Mouse (Mus musculus): ENCODE results near the gene Tekt4. TPM values are rescaled to one million over a fixed set of nuclear protein-coding genes. Genes with fewer than 3 reads are reported as not detected.
A peak's percentile ranks its signal among the peaks of the same experiment; 100 is the strongest.

Tekt4 gene
- polyA plus RNA-seq (2015; fragmentation: Nextera tagmentation; extraction: Ambion mirVana), result 0.81 and 1.5 TPM in 2 replicates

- H3K4me1 ChIP-seq (ENCODE audit: control insufficient read depth, insufficient read depth, low read length), result no peaks in the 10 kb centered on the region
- H3K36me3 ChIP-seq (ENCODE audit: control insufficient read depth, insufficient read depth), result no peaks in the 10 kb centered on the region
- WGBS, result 33% methylated on average over 2 of the region's 2 CpGs
- no peak within 1 kb of the TSS for H3K4me3 ChIP-seq (ENCODE audit: low read length)
- no peaks in the 10 kb centered on the region for H3K27me3 ChIP-seq (ENCODE audit: control insufficient read depth, insufficient read depth, low read length)
- no peak within 1 kb of the TSS for H3K4me2 ChIP-seq (ENCODE audit: low read depth, low read length)
- H3K27ac ChIP-seq (ENCODE audit: low read length), result no peak within 1 kb of the TSS
- no peaks in the 10 kb centered on the region for H3K9me3 ChIP-seq (replicated peaks; ENCODE audit: control insufficient read depth, low read length)
- no peak for ATAC-seq (replicated peaks; ENCODE audit: extremely low read depth, insufficient read depth, low FRiP score)
- no peak within 1 kb of the TSS for H3K9ac ChIP-seq (ENCODE audit: low read length)
Observed at GRCm38 (mm10) chr17:25454272-25454671, at the start of gene Tekt4. Tekt4 (plus strand) TSS chr17:25454615.

GRCm38 (mm10) chr17:25405224-25405895 lies 49.1 kb upstream of the Tekt4 start:
- WGBS, result 5% methylated on average over 9 of the region's 10 CpGs
- Histone ChIP-seq H3K9me3 (replicated peaks; ENCODE audit: control insufficient read depth, low read length) (no peaks in the 10 kb centered on the region), H3K9ac (ENCODE audit: low read length) (no peak overlapping the region), H3K4me1 (ENCODE audit: control insufficient read depth, insufficient read depth, low read length) (peaks cover 51% of the 10 kb centered on the region), H3K4me3 (ENCODE audit: low read length) (no peak overlapping the region), H3K27me3 (ENCODE audit: control insufficient read depth, insufficient read depth, low read length) (no peaks in the 10 kb centered on the region), H3K4me2 (ENCODE audit: low read depth, low read length) (no peak overlapping the region), H3K36me3 (ENCODE audit: control insufficient read depth, insufficient read depth) (no peaks in the 10 kb centered on the region), H3K27ac (ENCODE audit: low read length) (peak overlapping the region; percentile 37)
- ATAC-seq (replicated peaks; ENCODE audit: extremely low read depth, insufficient read depth, low FRiP score), result 0 out of 2 replicates have a peak, but pooled peaks have one; percentile 21

GRCm38 (mm10) chr17:25406011-25406441 lies 48.4 kb upstream of the Tekt4 start:
- Histone ChIP-seq H3K27me3 (ENCODE audit: control insufficient read depth, insufficient read depth, low read length) (no peaks in the 10 kb centered on the region), H3K4me1 (ENCODE audit: control insufficient read depth, insufficient read depth, low read length) (peaks cover 58% of the 10 kb centered on the region), H3K9me3 (replicated peaks; ENCODE audit: control insufficient read depth, low read length) (no peaks in the 10 kb centered on the region), H3K27ac (ENCODE audit: low read length) (0 out of 2 replicates have a peak overlapping the region, but pooled peaks have one; percentile 9), H3K4me2 (ENCODE audit: low read depth, low read length) (no peak overlapping the region), H3K36me3 (ENCODE audit: control insufficient read depth, insufficient read depth) (no peaks in the 10 kb centered on the region), H3K9ac (ENCODE audit: low read length) (no peak overlapping the region), H3K4me3 (ENCODE audit: low read length) (no peak overlapping the region)
- no peak for ATAC-seq (replicated peaks; ENCODE audit: extremely low read depth, insufficient read depth, low FRiP score)
- 29% methylated on average over 6 of the region's 6 CpGs for WGBS

GRCm38 (mm10) chr17:25407352-25407751 lies 47.1 kb upstream of the Tekt4 start:
- Histone ChIP-seq H3K36me3 (ENCODE audit: control insufficient read depth, insufficient read depth) (no peaks in the 10 kb centered on the region), H3K4me2 (ENCODE audit: low read depth, low read length) (no peak overlapping the region), H3K27ac (ENCODE audit: low read length) (no peak overlapping the region), H3K9me3 (replicated peaks; ENCODE audit: control insufficient read depth, low read length) (no peaks in the 10 kb centered on the region; the same call in 1 of the 2 replicates), H3K4me1 (ENCODE audit: control insufficient read depth, insufficient read depth, low read length) (peaks cover 63% of the 10 kb centered on the region), H3K27me3 (ENCODE audit: control insufficient read depth, insufficient read depth, low read length) (no peaks in the 10 kb centered on the region), H3K4me3 (ENCODE audit: low read length) (no peak overlapping the region), H3K9ac (ENCODE audit: low read length) (peak overlapping the region; percentile 18; the same call in 1 of the 2 replicates)
- 68% methylated on average over 4 of the region's 4 CpGs for WGBS
- ATAC-seq (replicated peaks; ENCODE audit: extremely low read depth, insufficient read depth, low FRiP score), result no peak

GRCm38 (mm10) chr17:25408302-25408999 lies 46.0 kb upstream of the Tekt4 start:
- no peak overlapping the region for H3K4me2 ChIP-seq (ENCODE audit: low read depth, low read length)
- 60% methylated on average over 7 of the region's 7 CpGs for WGBS
- no peak overlapping the region for H3K9ac ChIP-seq (ENCODE audit: low read length)
- H3K4me3 ChIP-seq (ENCODE audit: low read length), result no peak overlapping the region
- peak overlapping the region; percentile 33 for H3K27ac ChIP-seq (ENCODE audit: low read length)
- H3K4me1 ChIP-seq (ENCODE audit: control insufficient read depth, insufficient read depth, low read length), result peaks cover 63% of the 10 kb centered on the region
- H3K27me3 ChIP-seq (ENCODE audit: control insufficient read depth, insufficient read depth, low read length), result no peaks in the 10 kb centered on the region
- no peak for ATAC-seq (replicated peaks; ENCODE audit: extremely low read depth, insufficient read depth, low FRiP score)
- H3K36me3 ChIP-seq (ENCODE audit: control insufficient read depth, insufficient read depth), result no peaks in the 10 kb centered on the region
- no peaks in the 10 kb centered on the region; the same call in 1 of the 2 replicates for H3K9me3 ChIP-seq (replicated peaks; ENCODE audit: control insufficient read depth, low read length)

- 75% methylated on average over 7 of the region's 7 CpGs for WGBS
- no peaks in the 10 kb centered on the region for H3K27me3 ChIP-seq (ENCODE audit: control insufficient read depth, insufficient read depth, low read length)
- no peak for ATAC-seq (replicated peaks; ENCODE audit: extremely low read depth, insufficient read depth, low FRiP score)
- H3K9me3 ChIP-seq (replicated peaks; ENCODE audit: control insufficient read depth, low read length), result no peaks in the 10 kb centered on the region; the same call in 1 of the 2 replicates
- no peak overlapping the region for H3K4me3 ChIP-seq (ENCODE audit: low read length)
- H3K36me3 ChIP-seq (ENCODE audit: control insufficient read depth, insufficient read depth), result no peaks in the 10 kb centered on the region
- H3K4me1 ChIP-seq (ENCODE audit: control insufficient read depth, insufficient read depth, low read length), result peaks cover 72% of the 10 kb centered on the region
- H3K9ac ChIP-seq (ENCODE audit: low read length), result peak overlapping the region; percentile 52; the same call in 1 of the 2 replicates
- no peak overlapping the region for H3K4me2 ChIP-seq (ENCODE audit: low read depth, low read length)
- H3K27ac ChIP-seq (ENCODE audit: low read length), result peak overlapping the region; percentile 60
Observed at GRCm38 (mm10) chr17:25409621-25410020, 44.8 kb upstream of the Tekt4 start.

- H3K4me1 ChIP-seq (ENCODE audit: control insufficient read depth, insufficient read depth, low read length), result peaks cover 73% of the 10 kb centered on the region
- H3K36me3 ChIP-seq (ENCODE audit: control insufficient read depth, insufficient read depth), result no peaks in the 10 kb centered on the region
- 28% methylated on average over 6 of the region's 6 CpGs for WGBS
- H3K9ac ChIP-seq (ENCODE audit: low read length), result peak overlapping the region; percentile 52; the same call in 1 of the 2 replicates
- H3K4me3 ChIP-seq (ENCODE audit: low read length), result no peak overlapping the region
- H3K4me2 ChIP-seq (ENCODE audit: low read depth, low read length), result no peak overlapping the region
- ATAC-seq (replicated peaks; ENCODE audit: extremely low read depth, insufficient read depth, low FRiP score), result peak; percentile 43
- H3K27me3 ChIP-seq (ENCODE audit: control insufficient read depth, insufficient read depth, low read length), result no peaks in the 10 kb centered on the region
- peak overlapping the region; percentile 60 for H3K27ac ChIP-seq (ENCODE audit: low read length)
- no peaks in the 10 kb centered on the region; the same call in 1 of the 2 replicates for H3K9me3 ChIP-seq (replicated peaks; ENCODE audit: control insufficient read depth, low read length)
Observed at GRCm38 (mm10) chr17:25410180-25410579, 44.2 kb upstream of the Tekt4 start.

GRCm38 (mm10) chr17:25410786-25411185 lies 43.6 kb upstream of the Tekt4 start:
- Histone ChIP-seq H3K27me3 (ENCODE audit: control insufficient read depth, insufficient read depth, low read length) (no peaks in the 10 kb centered on the region), H3K4me2 (ENCODE audit: low read depth, low read length) (no peak overlapping the region), H3K4me1 (ENCODE audit: control insufficient read depth, insufficient read depth, low read length) (peaks cover 74% of the 10 kb centered on the region), H3K9me3 (replicated peaks; ENCODE audit: control insufficient read depth, low read length) (no peaks in the 10 kb centered on the region; the same call in 1 of the 2 replicates), H3K9ac (ENCODE audit: low read length) (peak overlapping the region; percentile 38), H3K4me3 (ENCODE audit: low read length) (no peak overlapping the region), H3K36me3 (ENCODE audit: control insufficient read depth, insufficient read depth) (no peaks in the 10 kb centered on the region), H3K27ac (ENCODE audit: low read length) (peak overlapping the region; percentile 60; the same call in 1 of the 2 replicates)
- no peak for ATAC-seq (replicated peaks; ENCODE audit: extremely low read depth, insufficient read depth, low FRiP score)
- WGBS, result 28% methylated on average over 7 of the region's 7 CpGs

GRCm38 (mm10) chr17:25411251-25411650 lies 43.2 kb upstream of the Tekt4 start:
- no peaks in the 10 kb centered on the region for H3K27me3 ChIP-seq (ENCODE audit: control insufficient read depth, insufficient read depth, low read length)
- H3K4me1 ChIP-seq (ENCODE audit: control insufficient read depth, insufficient read depth, low read length), result peaks cover 74% of the 10 kb centered on the region
- no peaks in the 10 kb centered on the region for H3K36me3 ChIP-seq (ENCODE audit: control insufficient read depth, insufficient read depth)
- H3K4me3 ChIP-seq (ENCODE audit: low read length), result no peak overlapping the region
- H3K9me3 ChIP-seq (replicated peaks; ENCODE audit: control insufficient read depth, low read length), result no peaks in the 10 kb centered on the region; the same call in 1 of the 2 replicates
- H3K4me2 ChIP-seq (ENCODE audit: low read depth, low read length), result no peak overlapping the region
- WGBS, result 39% methylated on average over 4 of the region's 4 CpGs
- no peak for ATAC-seq (replicated peaks; ENCODE audit: extremely low read depth, insufficient read depth, low FRiP score)
- H3K27ac ChIP-seq (ENCODE audit: low read length), result peak overlapping the region; percentile 16; the same call in 1 of the 2 replicates
- H3K9ac ChIP-seq (ENCODE audit: low read length), result no peak overlapping the region; the same call in 1 of the 2 replicates
